Mouse (Mus musculus) myocyte (in vitro differentiated cells): ENCODE data around the gene Hspa1b. TPM values are rescaled to one million over a fixed set of nuclear protein-coding genes. Genes with fewer than 3 reads are reported as not detected.
"Not testable (repeated sequence)": the region's sequence is repeated elsewhere in the genome, so short reads cannot be mapped to it uniquely, and the experiment has no call there.

Experiments
- H3K27me3 ChIP-seq: one replicate; pipeline ENCODE4 v1.6.1; 2011; ENCODE audit not compliant: control insufficient read depth, insufficient read depth, insufficient read length
- H3K36me3 ChIP-seq: one replicate; pipeline ENCODE4 v1.6.1; 2011; ENCODE audit not compliant: control insufficient read depth, insufficient read depth
- H3K4me2 ChIP-seq: one replicate; pipeline ENCODE4 v1.6.1; 2011; ENCODE audit warnings: low read depth, control low read depth
- H3K4me3 ChIP-seq: one replicate; pipeline ENCODE4 v1.5.1; 2011; ENCODE audit warnings: mild to moderate bottlenecking, control low read depth, moderate library complexity
- H3K79me2 ChIP-seq: one replicate; pipeline ENCODE4 v1.6.1; 2011; ENCODE audit not compliant: control insufficient read depth, insufficient read depth
- H3ac ChIP-seq: one replicate; pipeline ENCODE4 v1.6.1; 2011; ENCODE audit not compliant: control insufficient read depth, insufficient read length
- CEBPB ChIP-seq: IDR thresholded peaks from 2 replicates; pipeline ENCODE4 v1.6.1; 2011; ENCODE audit warnings: mild to moderate bottlenecking, moderate library complexity; ENCODE audit not compliant: poor library complexity, insufficient read depth, severe bottlenecking
- E2F4 ChIP-seq: IDR thresholded peaks from one replicate; pipeline ENCODE4 v1.6.1; 2011; ENCODE audit warnings: mild to moderate bottlenecking, control low read depth, moderate library complexity; ENCODE audit not compliant: insufficient read depth
- MAX ChIP-seq: IDR thresholded peaks from one replicate; pipeline ENCODE4 v1.6.1; 2011; ENCODE audit warnings: low read depth, mild to moderate bottlenecking, control low read depth
- MYOD1 ChIP-seq, 3 experiments: IDR thresholded peaks; one replicate each; pipeline ENCODE4 v1.6.1; 2011; ENCODE audit warnings: control low read depth in 2 of 3, low read depth in 2 of 3, mild to moderate bottlenecking in 2 of 3, moderate library complexity in 1 of 3; ENCODE audit not compliant: insufficient read length in 2 of 3, control insufficient read depth in 1 of 3
- MYOG ChIP-seq, 3 experiments: IDR thresholded peaks; one replicate each; pipeline ENCODE4 v1.6.1; 2011; ENCODE audit warnings: control low read depth in 2 of 3, low read depth in 2 of 3, mild to moderate bottlenecking in 2 of 3; ENCODE audit not compliant: insufficient read length in 2 of 3, control insufficient read depth in 1 of 3, insufficient read depth in 1 of 3
- POLR2A ChIP-seq: IDR thresholded peaks from one replicate; pipeline ENCODE4 v1.6.1; 2011; ENCODE audit warnings: low read depth, mild to moderate bottlenecking, control low read depth, moderate library complexity; ENCODE audit not compliant: insufficient read length
- POLR2AphosphoS2 ChIP-seq: IDR thresholded peaks from one replicate; pipeline ENCODE4 v1.6.1; 2011; ENCODE audit warnings: low read depth, control low read depth; ENCODE audit not compliant: insufficient read length
- REST ChIP-seq: IDR thresholded peaks from one replicate; pipeline ENCODE4 v1.6.1; 2011; ENCODE audit warnings: mild to moderate bottlenecking, control low read depth, moderate library complexity; ENCODE audit not compliant: insufficient read depth, insufficient read length
- SRF ChIP-seq: IDR thresholded peaks from one replicate; pipeline ENCODE4 v1.6.1; 2011; ENCODE audit warnings: low read depth; ENCODE audit not compliant: control insufficient read depth, insufficient read length
- TCF12 ChIP-seq: IDR thresholded peaks from one replicate; pipeline ENCODE4 v1.6.1; 2011; ENCODE audit warnings: mild to moderate bottlenecking, control low read depth; ENCODE audit not compliant: poor library complexity, insufficient read depth, severe bottlenecking
- TCF3 ChIP-seq: IDR thresholded peaks from one replicate; pipeline ENCODE4 v1.6.1; 2011; ENCODE audit warnings: low read depth, control low read depth; ENCODE audit not compliant: insufficient read length
- USF1 ChIP-seq: IDR thresholded peaks from one replicate; pipeline ENCODE4 v1.6.1; 2011; ENCODE audit warnings: low read depth, mild to moderate bottlenecking, control low read depth, moderate library complexity
- polyA plus RNA-seq: library from polyadenylated mRNA; unstranded; fragments of >200 nt; fragmentation: generic; extraction: Trizol; gene quantifications from one replicate; pipeline ENCODE4 v1.2.1, GENCODE M21; 2012; ENCODE audit warnings: missing spikeins

Gene Hspa1b
- polyA plus RNA-seq, 1 experiment: 7.3 TPM

- H3K4me3 ChIP-seq: peak overlapping the region; percentile 40
- H3K4me2 ChIP-seq: peak overlapping the region; percentile 91
- H3ac ChIP-seq: peak overlapping the region; percentile 30
- TF ChIP-seq SRF: no peak
- peak; percentile 7 for TF ChIP-seq POLR2A
- no peaks in the 10 kb centered on the region for H3K36me3 ChIP-seq
- H3K79me2 ChIP-seq: no peaks in the 10 kb centered on the region
- no peaks in the 10 kb centered on the region for H3K27me3 ChIP-seq
Observed at GRCm38 (mm10) chr17:34959881-34960515, 960 bp upstream of the Hspa1b start.

- not testable (repeated sequence) for H3K4me2 ChIP-seq, H3K36me3 ChIP-seq, H3K79me2 ChIP-seq, H3K27me3 ChIP-seq
- Histone ChIP-seq H3ac (peak overlapping the region; percentile 19), H3K4me3 (peak overlapping the region; percentile 40)
Observed at GRCm38 (mm10) chr17:34958734-34959129, 306 bp downstream of the Hspa1b start.

- H3K4me2 ChIP-seq, H3ac ChIP-seq, H3K4me3 ChIP-seq: not testable (repeated sequence)
Observed at GRCm38 (mm10) chr17:34957966-34958365, 1.1 kb downstream of the Hspa1b start.

GRCm38 (mm10) chr17:34957291-34957690 lies 1.7 kb downstream of the Hspa1b start:
- H3K27me3 ChIP-seq, H3ac ChIP-seq, H3K4me2 ChIP-seq, H3K4me3 ChIP-seq, H3K36me3 ChIP-seq, H3K79me2 ChIP-seq: not testable (repeated sequence)

More at GRCm38 (mm10) chr17:34957966-34958365, 1.1 kb downstream of the Hspa1b start:
- H3K36me3 ChIP-seq, H3K27me3 ChIP-seq, H3K79me2 ChIP-seq: not testable (repeated sequence)

GRCm38 (mm10) chr17:34956340-34956739 lies 2.7 kb downstream of the Hspa1b start:
- H3K4me3 ChIP-seq: no peak overlapping the region
- H3ac ChIP-seq: no peak overlapping the region
- peaks cover 10% of the 10 kb centered on the region for H3K79me2 ChIP-seq
- TF ChIP-seq E2F4 (no peak), REST (no peak), MAX (no peak), TCF3 (no peak), MYOG (IDR thresholded peaks at IDR 0.05; ENCODE audit: control insufficient read depth in 1 of 3, insufficient read depth in 1 of 3, insufficient read length in 2 of 3, low read depth in 2 of 3) (no peak), MYOD1 (IDR thresholded peaks at IDR 0.05; ENCODE audit: control insufficient read depth in 1 of 3, insufficient read length in 2 of 3, low read depth in 2 of 3) (no peak), USF1 (no peak)
- H3K4me2 ChIP-seq: no peak overlapping the region
- no peaks in the 10 kb centered on the region for H3K27me3 ChIP-seq
- H3K36me3 ChIP-seq: no peaks in the 10 kb centered on the region

GRCm38 (mm10) chr17:34955884-34956283 lies 3.2 kb downstream of the Hspa1b start:
- TF ChIP-seq USF1: no peak
- no peak for TF ChIP-seq TCF12
- TF ChIP-seq REST: no peak
- no peak for TF ChIP-seq MYOG (IDR thresholded peaks at IDR 0.05; ENCODE audit: control insufficient read depth in 1 of 3, insufficient read depth in 1 of 3, insufficient read length in 2 of 3, low read depth in 2 of 3)
- TF ChIP-seq SRF: no peak
- TF ChIP-seq CEBPB: no peak
- TF ChIP-seq POLR2A: no peak
- TF ChIP-seq POLR2AphosphoS2: no peak
- TF ChIP-seq MAX: no peak
- TF ChIP-seq E2F4: no peak
- no peak for TF ChIP-seq TCF3
- no peak for TF ChIP-seq MYOD1 (IDR thresholded peaks at IDR 0.05; ENCODE audit: control insufficient read depth in 1 of 3, insufficient read length in 2 of 3, low read depth in 2 of 3)
- H3K4me3 ChIP-seq: no peak overlapping the region
- peaks cover 14% of the 10 kb centered on the region for H3K79me2 ChIP-seq
- no peaks in the 10 kb centered on the region for H3K27me3 ChIP-seq
- H3K36me3 ChIP-seq: peaks cover 2% of the 10 kb centered on the region
- H3K4me2 ChIP-seq: no peak overlapping the region
- H3ac ChIP-seq: no peak overlapping the region
